Mouse (Mus musculus): ENCODE data around the gene Myh3.
A peak's percentile ranks its signal among the peaks of the same experiment; 100 is the strongest.

DNA sequence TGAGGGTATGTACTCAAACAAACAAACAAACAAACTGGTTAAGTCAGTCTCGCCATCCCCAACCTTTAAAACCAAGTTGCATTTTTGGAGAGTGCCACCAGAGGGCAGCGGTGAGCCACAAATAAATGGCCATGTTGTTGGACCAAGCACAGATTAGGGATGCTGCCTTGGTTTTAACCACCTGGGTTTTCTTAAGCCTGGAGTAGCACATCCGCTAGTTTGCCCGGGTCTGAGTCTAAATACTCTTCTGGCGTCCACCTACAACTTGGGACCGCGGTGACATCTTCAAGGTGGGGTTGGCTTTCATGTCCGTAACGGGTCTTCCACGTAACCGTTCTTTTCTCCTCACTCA is 34.7 kb downstream of the Myh3 start:
- no peak for TF ChIP-seq POLR2A (IDR thresholded peaks at IDR 0.05; ENCODE audit: borderline replicate concordance, insufficient read depth, low read length)
- TF ChIP-seq CTCF (IDR thresholded peaks at IDR 0.05; ENCODE audit: borderline replicate concordance, insufficient read depth, low read depth, low read length) = peak; percentile 90

All from cerebellum, adult 2 months (tissue).